Mouse (Mus musculus) kidney, adult 18-20 months (tissue): ENCODE results near the gene Diaph3.

Experiments used
- DNase-seq: peaks from one replicate; pipeline ENCODE4 v3.0.0; 2021

Gene Diaph3

DNA sequence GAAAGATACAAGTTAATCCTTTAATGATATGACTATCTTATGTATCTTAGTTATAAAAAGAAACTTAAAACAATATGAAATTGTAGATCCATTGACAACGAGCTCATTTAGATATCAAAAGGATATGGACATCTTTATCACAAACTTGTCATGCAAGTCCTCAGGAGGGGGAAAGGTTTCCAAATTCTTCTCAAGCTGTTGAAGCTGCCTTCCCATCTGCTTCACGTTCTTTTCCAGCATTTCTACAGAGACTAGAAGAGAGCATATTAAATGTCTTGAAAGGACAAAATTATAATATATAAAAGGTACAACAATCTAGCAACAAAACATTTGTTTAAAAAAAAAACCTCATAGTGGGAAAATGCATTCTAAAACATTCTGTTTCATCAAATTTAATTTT lies 306.2 kb downstream of the Diaph3 start:
- no peak for DNase-seq

DNA sequence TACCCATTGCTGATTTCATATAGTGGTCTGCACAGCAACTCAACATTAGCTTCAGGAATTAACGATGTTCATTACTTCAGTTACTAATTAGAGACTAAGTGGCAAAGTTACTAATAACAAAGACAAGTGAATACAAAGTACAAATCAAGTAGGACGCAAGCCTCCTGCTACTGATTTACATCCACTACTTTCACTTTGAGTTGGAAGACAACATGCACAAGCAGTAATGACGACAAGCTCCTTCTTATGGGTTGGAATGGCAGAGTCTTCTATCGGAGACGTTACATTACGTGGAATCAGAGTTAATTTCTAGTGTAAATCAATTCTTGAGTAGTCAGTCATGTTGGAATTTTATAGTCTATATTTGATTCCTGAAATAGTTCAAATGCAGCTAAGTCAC lies 306.8 kb downstream of the Diaph3 start:
- DNase-seq: no peak

DNA sequence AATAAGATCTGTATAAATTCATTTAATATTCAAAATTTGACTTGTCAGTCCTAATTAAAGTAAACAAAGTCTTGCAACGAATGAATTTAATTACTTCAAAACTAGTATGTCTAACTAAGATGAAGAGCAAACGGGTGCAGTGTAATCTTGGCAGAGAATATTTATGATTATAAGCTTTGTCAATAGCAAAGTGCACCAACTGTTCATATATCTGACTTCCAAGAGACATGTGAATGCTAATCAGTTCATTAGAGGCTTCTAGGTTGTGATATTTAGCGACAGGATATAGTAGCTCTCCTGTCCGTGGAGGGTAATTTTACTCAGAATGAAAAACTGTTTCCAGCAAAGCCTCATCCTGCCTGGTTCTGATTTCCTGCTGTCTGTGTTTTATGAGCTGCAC lies 308.0 kb downstream of the Diaph3 start:
- DNase-seq: no peak

DNA sequence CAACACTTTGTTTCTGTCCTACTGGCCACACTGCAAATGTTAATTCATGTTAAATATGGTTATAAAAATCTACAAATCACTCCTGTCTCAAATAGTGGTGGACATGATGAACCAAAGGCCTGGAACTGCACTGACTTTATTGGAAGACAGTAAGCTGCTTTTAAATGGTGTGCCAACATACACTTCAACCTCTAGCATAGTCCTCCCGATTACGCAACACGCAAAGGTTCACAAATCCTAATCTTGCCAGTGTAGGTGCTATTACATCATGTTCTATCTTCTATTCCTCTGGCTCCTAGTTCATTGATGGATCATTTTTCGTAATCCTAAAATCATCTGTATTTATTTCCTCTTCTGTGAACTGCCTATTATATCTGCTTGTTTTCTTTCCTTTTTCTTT lies 324.8 kb downstream of the Diaph3 start:
- no peak for DNase-seq

DNA sequence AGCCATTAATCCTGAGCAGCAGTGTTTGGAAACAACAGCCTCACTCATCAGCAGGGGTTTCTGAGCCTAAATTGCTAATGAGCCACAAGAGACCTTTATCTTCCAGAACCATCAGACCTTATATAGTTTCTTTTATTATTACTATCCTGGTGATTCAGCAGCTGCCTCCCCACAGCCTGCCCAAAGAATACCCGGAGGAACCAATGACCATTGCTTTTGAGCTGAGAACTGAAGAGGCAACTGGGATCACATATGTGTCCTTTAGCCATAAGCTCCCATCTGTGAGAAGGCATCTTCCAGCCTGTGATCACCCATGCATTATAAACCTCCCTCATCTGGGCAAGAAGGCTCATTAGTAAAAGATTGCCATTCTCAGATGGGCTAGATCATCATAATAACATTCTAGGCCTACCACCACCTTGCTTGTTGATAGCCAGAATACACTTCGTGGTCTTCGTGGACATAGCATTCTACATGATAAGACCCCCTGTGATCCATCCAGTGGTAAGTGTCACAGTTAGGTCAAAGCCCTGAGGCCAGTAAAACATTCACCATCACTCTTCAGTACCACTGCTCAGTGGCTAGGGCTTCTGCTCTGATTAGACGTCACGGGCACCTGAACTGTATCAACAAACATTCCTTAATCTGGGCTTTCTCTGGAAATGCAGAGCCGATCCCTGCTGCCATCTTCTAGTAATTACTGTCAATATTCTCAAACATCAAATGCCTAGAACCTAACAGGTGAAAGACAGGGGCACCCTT lies 352.0 kb downstream of the Diaph3 start:
- DNase-seq: no peak

DNA sequence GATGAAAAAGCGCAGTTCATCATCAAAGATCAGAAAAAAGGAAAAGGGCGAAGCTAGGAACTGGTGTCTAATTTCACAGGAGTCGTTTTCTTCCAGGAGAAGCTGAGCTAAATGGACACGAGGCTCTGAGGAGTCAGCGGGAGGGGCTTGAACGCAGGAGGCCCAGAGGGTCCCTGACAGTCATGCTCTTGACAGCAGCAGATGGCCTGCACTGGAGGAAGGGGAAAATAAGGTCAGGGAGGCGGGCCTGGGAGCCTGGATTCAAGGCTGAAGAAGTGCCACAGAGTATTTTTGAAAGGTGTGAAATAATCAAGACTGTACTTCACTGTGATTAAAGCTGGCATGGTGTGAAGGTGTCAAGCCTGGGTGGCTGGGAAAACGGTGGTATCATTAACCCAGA lies 354.2 kb downstream of the Diaph3 start:
- no peak for DNase-seq

DNA sequence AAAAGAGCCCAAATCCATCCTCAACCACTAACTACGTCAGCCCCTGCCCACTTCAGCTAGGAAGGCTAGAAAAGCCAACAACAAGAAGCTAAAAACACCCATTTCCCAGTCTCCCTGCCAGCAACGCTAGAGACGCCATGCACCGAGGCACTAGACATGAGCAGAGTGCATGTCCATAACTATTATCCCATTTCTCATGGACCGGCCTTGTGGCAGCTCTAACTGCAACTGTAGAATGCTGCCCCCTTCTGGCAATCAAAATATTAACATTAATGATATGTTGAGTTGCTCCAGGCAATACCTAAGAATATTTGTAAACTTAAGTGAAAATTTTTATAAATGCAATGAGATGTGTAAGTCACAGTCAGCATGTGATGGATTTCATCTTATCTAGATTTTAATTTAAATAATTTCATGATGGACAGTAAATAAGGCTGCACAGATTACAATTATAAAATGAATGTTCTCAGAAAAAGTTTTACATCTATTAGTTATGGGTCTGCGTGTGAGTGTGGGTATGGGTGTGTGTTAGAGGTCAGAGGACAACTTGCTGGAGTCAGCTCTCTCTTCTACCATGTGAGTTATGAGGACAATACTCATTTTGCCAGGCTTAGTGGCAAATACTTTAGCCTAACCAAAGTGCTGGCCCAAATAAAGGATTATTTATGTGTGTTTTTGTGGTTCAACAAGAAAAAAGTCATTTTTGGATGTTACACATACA lies 359.3 kb downstream of the Diaph3 start:
- DNase-seq: no peak

DNA sequence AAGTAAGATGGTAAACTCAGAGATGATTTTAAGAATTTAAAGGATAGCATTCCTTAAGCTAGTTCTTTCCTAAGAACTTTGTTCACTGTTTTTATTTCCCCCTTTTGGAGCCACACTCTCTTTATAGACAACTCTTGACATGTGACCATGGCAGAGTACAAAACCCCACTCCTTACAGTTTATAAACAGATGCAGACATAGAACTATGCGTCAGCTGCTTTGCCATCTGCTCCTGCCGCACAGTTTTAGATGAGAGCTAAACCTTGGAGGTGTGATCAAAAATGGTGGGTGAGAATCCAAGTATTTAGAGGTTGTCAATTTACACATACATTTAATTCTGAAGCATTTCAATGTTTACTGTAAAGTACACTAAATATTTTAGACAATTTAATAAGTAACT lies 367.7 kb downstream of the Diaph3 start:
- no peak for DNase-seq

DNA sequence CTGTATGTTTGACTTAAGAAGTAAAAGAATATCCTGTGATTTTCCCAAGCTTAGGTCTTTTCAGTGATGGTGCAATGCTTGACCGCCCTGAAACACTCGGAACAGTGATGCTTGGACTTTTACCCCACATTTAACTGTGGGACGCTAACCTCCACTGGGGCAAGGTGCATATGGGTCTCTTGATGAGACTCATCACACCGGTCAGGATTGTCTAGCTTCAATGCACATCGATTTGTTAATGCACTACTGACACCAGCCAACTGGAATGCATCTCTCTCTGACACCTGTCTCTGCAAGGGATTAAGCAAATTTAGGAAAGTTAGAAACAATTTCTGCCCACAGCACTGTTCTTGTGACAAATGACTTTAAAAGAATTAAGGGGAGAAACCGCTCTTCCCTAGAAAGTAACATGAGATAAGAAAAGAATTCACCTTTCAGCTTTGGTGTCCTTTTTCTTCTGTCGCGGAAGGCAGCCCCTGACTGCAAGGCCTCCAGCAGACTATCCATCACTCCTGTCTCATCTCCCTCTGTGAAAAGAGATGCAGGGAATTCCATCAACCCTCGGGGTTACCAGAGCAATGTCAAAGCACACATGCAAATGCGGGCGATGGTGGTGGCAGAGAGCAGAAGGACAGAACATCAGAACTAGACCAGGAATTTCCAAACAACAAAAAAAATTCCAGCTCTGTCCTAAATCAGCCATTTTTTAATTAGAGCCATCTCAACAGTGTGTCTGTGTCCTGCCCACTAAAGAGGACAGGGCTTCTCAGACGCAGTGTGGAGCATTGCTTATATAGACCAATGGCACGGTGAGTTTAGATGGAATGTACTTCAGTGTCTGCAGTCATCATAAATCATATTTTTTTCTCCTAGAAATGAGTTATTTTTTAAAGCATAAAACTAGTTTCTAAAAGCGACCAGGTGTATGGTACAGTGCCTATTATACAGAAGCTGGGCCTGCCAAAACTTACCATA lies 368.6 kb downstream of the Diaph3 start:
- DNase-seq: no peak

DNA sequence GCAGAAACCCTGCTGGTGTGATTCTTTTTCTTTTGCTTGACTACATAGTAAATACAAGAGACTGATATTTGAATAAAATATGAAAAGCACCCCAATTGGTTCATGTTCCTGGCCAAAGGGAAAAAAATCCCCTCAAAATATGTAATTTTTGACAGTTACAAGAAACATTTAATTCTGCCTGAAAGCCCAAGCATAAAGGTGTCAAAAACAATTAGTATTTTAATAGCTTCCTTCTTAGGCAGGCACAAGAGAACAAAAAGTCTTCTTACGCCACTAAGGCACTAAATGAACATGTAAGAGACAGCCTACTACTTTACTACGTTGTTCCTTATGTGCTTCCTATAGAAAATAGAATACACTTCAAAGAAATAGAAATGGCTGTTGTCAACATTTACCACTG lies 376.7 kb downstream of the Diaph3 start:
- no peak for DNase-seq

DNA sequence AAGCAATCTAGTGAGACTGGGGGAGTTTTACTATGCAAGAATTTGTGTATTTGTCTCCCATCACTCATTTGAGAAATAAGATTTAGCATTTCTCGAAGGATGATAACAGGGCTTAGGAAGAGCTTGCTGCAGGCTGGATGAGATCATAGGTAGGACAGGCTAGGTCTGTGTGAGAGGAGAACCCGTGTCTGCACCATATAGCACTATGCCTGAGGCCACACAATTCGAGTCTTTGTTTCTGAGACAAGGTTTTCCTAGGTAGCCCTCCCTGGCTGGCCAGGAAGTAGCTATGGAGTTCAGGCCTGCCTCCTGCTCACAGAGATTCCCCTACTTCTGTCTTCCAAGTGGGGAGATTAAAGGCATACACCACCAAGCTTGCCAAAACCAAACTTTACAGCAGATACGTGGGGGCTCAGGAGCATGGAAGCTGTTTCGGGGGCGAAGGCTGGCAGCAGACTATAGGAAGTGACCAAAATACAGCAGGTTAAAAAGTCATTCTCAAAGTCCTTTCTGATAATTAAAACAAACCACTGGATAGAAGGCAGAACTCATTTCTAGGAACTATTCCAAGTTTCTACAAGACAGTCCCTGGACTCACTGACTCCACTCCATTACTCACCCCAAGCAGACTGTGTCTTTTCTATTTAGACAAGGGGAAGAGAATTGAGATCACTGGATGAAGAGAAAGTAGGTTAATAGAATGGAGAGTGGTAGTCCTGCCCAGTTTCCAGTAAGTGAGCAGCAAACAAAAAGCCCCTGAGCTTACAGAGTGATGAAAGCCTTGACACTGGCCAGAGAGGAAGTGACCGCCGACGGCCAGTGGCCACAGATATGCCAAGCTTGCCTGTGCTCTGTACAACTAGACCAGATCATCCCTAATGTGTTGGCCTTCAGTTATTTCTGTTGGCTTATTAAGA lies 383.2 kb downstream of the Diaph3 start:
- DNase-seq: no peak

DNA sequence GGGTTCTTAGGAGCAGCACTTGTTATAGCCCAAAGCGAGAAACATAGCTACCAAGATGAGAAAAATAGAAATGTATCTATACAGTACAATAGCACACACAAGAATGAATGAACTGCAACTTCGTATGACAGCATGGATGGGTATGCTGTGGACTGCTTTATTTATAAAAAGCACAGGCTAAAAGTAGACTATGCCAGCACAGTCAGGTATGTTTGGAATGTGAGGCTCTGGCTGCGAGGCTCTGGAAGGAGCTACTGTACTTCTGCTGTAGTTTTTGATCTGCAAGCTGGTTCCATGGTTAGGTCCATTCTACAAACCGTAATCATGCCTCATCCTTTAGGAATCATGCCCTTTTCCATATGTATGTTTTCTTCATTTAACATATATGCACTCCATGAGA lies 383.9 kb downstream of the Diaph3 start:
- no peak for DNase-seq

DNA sequence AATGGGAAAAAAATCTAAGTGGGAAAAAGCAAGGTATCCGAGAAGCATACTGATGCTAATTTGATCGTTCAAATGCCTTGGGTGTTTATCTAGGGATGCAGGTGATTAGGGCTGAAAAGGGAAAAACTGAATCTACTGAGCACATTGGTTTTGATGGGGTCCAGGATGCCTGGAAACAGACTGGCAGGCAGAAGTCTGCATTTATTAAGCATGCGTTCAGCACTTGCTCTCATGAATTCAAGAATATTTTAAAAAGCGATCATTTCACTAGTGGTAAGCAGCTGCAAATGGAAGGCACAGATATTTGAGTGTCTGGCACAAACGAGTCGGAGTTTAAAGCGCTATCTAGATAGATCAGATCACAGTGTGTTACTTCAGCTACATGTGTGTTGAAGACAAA lies 390.7 kb downstream of the Diaph3 start:
- no peak for DNase-seq

DNA sequence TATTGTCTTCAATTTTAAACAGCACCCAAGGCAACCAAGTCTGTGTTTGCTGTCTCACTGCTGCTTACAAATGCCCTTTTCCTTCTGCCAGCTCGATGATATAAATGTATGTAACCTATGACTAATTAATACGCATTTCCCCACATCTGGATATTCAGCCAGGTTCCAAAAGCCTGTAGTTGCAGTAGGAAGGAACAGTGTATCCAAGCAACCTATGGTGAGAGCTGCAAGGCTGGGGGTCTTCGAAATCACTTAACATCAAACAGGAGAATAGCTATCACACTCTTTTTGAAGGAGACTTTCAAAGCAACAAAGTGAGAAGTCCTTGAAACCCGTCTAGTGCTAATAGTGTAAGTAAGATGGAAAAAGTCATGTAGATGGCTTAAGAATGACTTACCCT lies 391.6 kb downstream of the Diaph3 start:
- no peak for DNase-seq

DNA sequence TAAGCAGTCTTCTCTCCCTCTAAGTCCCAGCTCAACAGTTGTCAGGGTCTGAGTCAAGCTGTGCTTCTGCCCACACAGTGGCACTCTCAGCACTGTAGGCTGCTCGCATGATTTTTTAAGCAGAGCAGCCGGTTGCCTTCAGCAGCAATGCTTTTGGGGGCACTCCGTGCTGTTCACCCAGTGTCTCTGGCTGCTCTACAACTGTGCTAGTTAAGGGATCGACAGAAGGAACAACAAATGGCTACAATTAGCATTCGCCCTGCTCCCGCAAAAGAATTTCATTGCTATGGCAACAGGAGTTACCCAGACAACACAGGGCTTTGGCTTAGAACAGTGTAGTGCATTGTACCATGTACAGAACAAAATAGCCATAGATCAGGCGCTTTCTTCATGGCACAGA lies 392.2 kb downstream of the Diaph3 start:
- DNase-seq: no peak

DNA sequence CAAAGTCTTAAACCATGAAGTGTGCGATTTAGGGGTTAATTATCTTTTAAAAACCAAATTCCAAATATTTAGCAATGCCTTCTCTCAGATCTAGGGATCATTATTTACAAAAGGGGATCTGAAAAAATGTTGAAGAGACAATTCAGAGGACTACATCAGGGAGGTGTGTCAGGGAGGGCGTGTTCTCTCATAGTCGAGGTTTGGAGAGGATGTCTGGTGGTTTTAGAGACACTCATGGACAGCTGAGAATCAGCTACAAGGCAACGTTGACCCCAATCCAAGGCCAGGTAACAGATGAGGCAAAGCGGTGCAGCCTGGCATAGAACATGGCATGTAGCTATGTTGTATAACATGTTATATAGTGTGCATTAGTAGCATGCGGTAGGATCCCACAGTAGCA lies 396.5 kb downstream of the Diaph3 start:
- DNase-seq: no peak

DNA sequence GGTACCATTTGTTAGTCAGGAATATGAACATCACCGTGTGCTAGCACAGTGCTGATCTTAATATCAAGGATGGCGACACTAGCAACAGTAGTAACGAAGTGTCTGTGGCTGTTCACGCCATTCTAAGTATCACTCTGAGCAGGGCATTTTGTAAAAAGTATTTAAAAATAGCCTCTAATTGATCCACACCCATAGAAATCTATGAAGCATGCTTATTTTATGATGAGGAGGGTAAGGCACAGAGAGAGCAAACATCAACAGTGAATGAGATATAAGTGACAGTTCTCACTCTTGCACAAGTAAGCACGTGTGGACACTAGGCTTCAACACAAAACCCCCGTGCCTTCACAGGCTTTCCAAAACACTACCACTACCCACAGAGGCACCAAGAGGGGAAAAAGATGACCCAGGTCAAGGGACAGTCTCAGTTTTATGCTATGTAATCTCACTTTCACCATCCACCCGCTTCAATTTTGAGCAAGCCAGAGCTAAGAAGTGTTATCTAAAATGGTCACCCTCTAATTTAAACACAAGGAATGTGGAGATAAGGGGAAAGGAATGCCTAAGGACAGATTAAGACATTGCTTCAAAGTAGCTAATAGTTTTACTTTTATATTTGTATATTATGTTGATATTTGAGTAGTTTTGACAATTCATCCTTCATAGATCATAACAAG lies 399.0 kb downstream of the Diaph3 start:
- no peak for DNase-seq

DNA sequence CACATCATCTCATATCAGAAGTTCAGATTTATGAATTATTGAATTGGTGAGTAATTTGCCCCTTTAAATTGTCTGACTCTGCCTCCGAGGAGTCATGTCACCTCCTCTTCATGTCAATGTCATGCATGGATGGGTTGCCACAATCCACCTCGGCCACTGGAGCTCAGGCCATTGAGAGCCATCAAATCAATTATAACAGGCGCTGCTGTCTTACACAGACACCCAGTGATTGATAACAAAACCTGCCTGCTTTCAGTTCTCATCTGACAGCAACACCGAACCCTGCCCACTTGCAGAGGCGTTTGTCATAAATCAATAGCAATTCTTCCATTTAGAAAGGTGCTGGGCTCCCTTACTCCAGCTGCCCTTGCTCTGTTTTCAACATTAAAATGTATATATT lies 402.1 kb downstream of the Diaph3 start:
- DNase-seq: no peak

DNA sequence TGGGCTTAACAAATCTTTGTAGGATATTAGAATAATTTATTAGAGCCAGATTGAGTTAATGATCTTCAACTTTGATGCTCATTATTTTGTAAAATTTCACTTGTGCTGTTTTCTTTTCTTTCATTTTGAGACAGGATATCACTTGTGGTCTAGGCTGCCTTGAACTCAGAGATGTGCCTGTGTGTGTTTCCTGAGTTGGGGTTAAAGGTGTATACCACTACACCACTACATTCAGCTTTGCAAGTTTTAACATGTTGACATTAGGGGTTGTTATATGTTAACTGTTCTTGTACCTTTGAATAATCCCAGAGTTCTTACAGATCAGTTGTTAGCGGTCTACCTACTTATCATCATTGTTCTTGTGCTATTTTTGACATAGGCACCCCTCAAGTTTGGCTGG lies 404.4 kb downstream of the Diaph3 start:
- DNase-seq: no peak

DNA sequence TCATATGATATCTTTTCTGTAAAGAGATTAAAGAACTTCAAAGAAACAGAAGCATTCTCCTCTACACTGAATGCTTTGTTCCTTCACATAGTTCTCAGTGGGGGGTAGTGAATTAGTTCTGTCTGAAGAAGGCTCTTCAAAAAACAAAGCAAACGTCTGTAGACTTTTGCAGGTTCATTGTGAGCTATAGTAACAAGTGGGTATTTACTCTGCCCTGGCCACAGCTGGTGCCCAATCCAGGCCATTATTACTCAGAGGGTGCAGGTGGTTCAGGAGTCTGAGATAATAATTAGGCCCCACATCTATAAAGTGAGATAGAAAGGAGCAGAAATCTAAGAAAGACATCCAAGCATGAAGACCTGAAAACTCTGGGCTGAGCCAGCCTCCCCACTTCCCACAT lies 409.7 kb downstream of the Diaph3 start:
- DNase-seq: no peak

DNA sequence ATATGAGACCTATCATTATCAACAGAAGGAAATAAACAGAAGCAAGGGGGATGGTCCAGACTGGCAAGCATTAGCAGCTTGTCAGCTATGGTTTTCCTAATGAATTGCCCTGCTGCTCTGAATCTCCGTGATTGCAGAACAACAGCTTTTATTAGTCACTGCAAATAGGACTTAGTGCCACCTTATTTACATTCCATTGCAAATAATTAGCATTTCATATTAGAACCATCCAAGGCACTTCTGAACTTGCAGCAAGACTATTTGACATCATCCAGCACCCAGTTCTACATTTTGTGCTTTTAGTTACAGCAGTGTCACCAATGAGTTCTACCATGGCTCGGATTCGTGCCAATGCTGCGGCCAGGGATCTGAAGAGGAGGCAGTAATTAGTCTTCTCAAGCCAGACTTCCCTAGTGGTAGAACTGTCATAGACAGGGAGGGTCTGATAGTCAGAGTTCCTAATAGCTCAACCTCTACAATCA lies 411.4 kb downstream of the Diaph3 start:
- no peak for DNase-seq
